Mouse (Mus musculus): Measurements from ENCODE around the gene Emc10. TPM values are rescaled to one million over a fixed set of nuclear protein-coding genes. Genes with fewer than 3 reads are reported as not detected.

Gene Emc10
- total RNA-seq, 2 experiments from 2014 or later: 163 to 173 TPM

Small RNAs within 50 kb of the gene (microRNA-seq; reads per million reads assigned to microRNA genes)
- gene Mir7052: 2.9 to 4.0 reads per million in 2 experiments
- 0.45 to 0.57 reads per million in 2 experiments for gene Mir7053

Other genes starting within 250 kb of the Emc10 start
- gene 1700028J19Rik, start 249.8 kb downstream of the Emc10 start, total RNA-seq (2021): 1 to 10 TPM; 1.4 to 1.5 TPM
- gene 2410002F23Rik, start 249.8 kb downstream of the Emc10 start, total RNA-seq (2021): 100 to 1,000 TPM in 1 of 2 experiments, 10 to 100 TPM in 1; 83.1 to 105 TPM
- not detected for gene Acp4, start 239.2 kb downstream of the Emc10 start, total RNA-seq (2021)
- not detected for gene Gm15517, start 235.1 kb downstream of the Emc10 start, total RNA-seq (2021)
- 1 to 10 TPM; 2.5 to 2.8 TPM for gene Clec11a, start 189.6 kb downstream of the Emc10 start, total RNA-seq (2021)
- gene Shank1, start 186.3 kb downstream of the Emc10 start, total RNA-seq (2021): 100 to 1,000 TPM; 566 to 582 TPM
- 10 to 100 TPM; 95.5 to 98.4 TPM for gene Syt3, start 112.4 kb downstream of the Emc10 start, total RNA-seq (2021)
- 1 to 10 TPM; 2.3 TPM for gene 1700008O03Rik, start 110.7 kb downstream of the Emc10 start, total RNA-seq (2021)
- 100 to 1,000 TPM; 299 to 301 TPM for gene Lrrc4b, start 67.5 kb downstream of the Emc10 start, total RNA-seq (2021)
- 10 to 100 TPM; 15.0 to 15.4 TPM for gene Aspdh, start 31.1 kb downstream of the Emc10 start, total RNA-seq (2021)
- gene Josd2, start 28.5 kb downstream of the Emc10 start, total RNA-seq (2021): 10 to 100 TPM; 60.7 to 64.3 TPM
- gene Fam71e1, start 52 bp upstream of the Emc10 start, total RNA-seq (2021): 10 to 100 TPM; 29.8 to 48.4 TPM
- under 1 TPM in 1 of 2 experiments, not detected in 1; 0.10 TPM for gene Mybpc2, start 28.1 kb upstream of the Emc10 start, total RNA-seq (2021)
- gene Spib, start 35.5 kb upstream of the Emc10 start, total RNA-seq (2021): not detected
- 1 to 10 TPM; 5.8 to 8.8 TPM for gene Pold1, start 52.3 kb upstream of the Emc10 start, total RNA-seq (2021)
- gene Nr1h2, start 57.4 kb upstream of the Emc10 start, total RNA-seq (2021): 10 to 100 TPM; 58.7 to 63.2 TPM
- under 1 TPM in 1 of 2 experiments, not detected in 1; 0.30 TPM for gene Napsa, start 75.9 kb upstream of the Emc10 start, total RNA-seq (2021)
- 100 to 1,000 TPM; 146 to 149 TPM for gene Kcnc3, start 94.1 kb upstream of the Emc10 start, total RNA-seq (2021)
- gene Myh14, start 174.3 kb upstream of the Emc10 start, total RNA-seq (2021): 10 to 100 TPM; 20.9 to 24.6 TPM
- gene Izumo2, start 212.2 kb upstream of the Emc10 start, total RNA-seq (2021): not detected

Data from layer of hippocampus, postnatal 14 days (tissue).